Mouse (Mus musculus): ENCODE results near the gene Tmcc2.

Tmcc2 gene

GRCm38 (mm10) chr1:132315889-132316624, 75.0 kb downstream of the Tmcc2 start, which contains the start of gene Nuak2:
TSS of gene Nuak2 (plus strand) at chr1:132316126.
- peak; percentile 88 to 90 for DNase-seq (ENCODE audit: low spot score in 2 of 2)

- peak in 1 of 2 experiments; percentile 69 for DNase-seq (ENCODE audit: low spot score in 2 of 2)
Measured at GRCm38 (mm10) chr1:132312703-132313102, 78.4 kb downstream of the Tmcc2 start.

- DNase-seq (ENCODE audit: low spot score in 2 of 2): no peak
Measured at GRCm38 (mm10) chr1:132312043-132312442, 79.0 kb downstream of the Tmcc2 start.

GRCm38 (mm10) chr1:132311174-132311859, 79.8 kb downstream of the Tmcc2 start:
- no peak for DNase-seq (ENCODE audit: low spot score in 2 of 2)

- DNase-seq (ENCODE audit: low spot score in 2 of 2): no peak
Measured at GRCm38 (mm10) chr1:132310754-132311153, 80.3 kb downstream of the Tmcc2 start.

GRCm38 (mm10) chr1:132308674-132309073, 82.4 kb downstream of the Tmcc2 start:
- DNase-seq (ENCODE audit: low spot score in 2 of 2): no peak

GRCm38 (mm10) chr1:132307962-132308361, 83.1 kb downstream of the Tmcc2 start:
- no peak for DNase-seq (ENCODE audit: low spot score in 2 of 2)

GRCm38 (mm10) chr1:132306808-132307207, 84.3 kb downstream of the Tmcc2 start:
- DNase-seq (ENCODE audit: low spot score in 2 of 2): no peak

Measured in right cerebral cortex, postnatal 10 days (tissue).